Mouse (Mus musculus) cerebellum, postnatal 36 days (tissue): ENCODE results near the gene Mzf1.
"Not testable (repeated sequence)": the region's sequence is repeated elsewhere in the genome, so short reads cannot be mapped to it uniquely, and the experiment has no call there.

Experiments
- DNase-seq, 2 experiments: peaks; one replicate each; pipeline ENCODE4 v3.0.0; 2021 to 2022; ENCODE audit warnings: mixed read lengths in 2 of 2

Gene Mzf1

GRCm38 (mm10) chr7:13054287-13055010 is at the start of gene Mzf1:
Gene Mzf1, minus strand, starts transcription at chr7:13054764.
- peak; percentile 95 for DNase-seq

- no peak for DNase-seq
Observed at GRCm38 (mm10) chr7:13095073-13095472, 40.5 kb upstream of the Mzf1 start, which contains the start of gene Vmn1r85. Gene Vmn1r85, minus strand, starts transcription at chr7:13095173.

- DNase-seq = no peak
Observed at GRCm38 (mm10) chr7:13072293-13072692, 17.7 kb upstream of the Mzf1 start.

GRCm38 (mm10) chr7:13063399-13063798 is 8.8 kb upstream of the Mzf1 start:
- not testable (repeated sequence) for DNase-seq

GRCm38 (mm10) chr7:13059536-13059935 is 5.0 kb upstream of the Mzf1 start:
- no peak for DNase-seq

GRCm38 (mm10) chr7:13056913-13057700 is 2.5 kb upstream of the Mzf1 start:
- no peak for DNase-seq

GRCm38 (mm10) chr7:13053961-13054286 is 640 bp downstream of the Mzf1 start:
- no peak for DNase-seq

- no peak for DNase-seq
Observed at GRCm38 (mm10) chr7:13053501-13053900, 1.1 kb downstream of the Mzf1 start.

- no peak for DNase-seq
Observed at GRCm38 (mm10) chr7:13053001-13053400, 1.6 kb downstream of the Mzf1 start.

- DNase-seq = peak; percentile 49 to 69
Observed at GRCm38 (mm10) chr7:13046084-13046483, 8.5 kb downstream of the Mzf1 start.

GRCm38 (mm10) chr7:13044254-13044625 is 10.3 kb downstream of the Mzf1 start:
- DNase-seq = no peak

- peak; percentile 77 to 80 for DNase-seq
Observed at GRCm38 (mm10) chr7:13043445-13044253, 10.9 kb downstream of the Mzf1 start.

GRCm38 (mm10) chr7:13043120-13043444 is 11.5 kb downstream of the Mzf1 start:
- no peak for DNase-seq

GRCm38 (mm10) chr7:13042511-13042910 is 12.1 kb downstream of the Mzf1 start:
- DNase-seq = no peak

GRCm38 (mm10) chr7:13041256-13041655 is 13.3 kb downstream of the Mzf1 start:
- DNase-seq = no peak

GRCm38 (mm10) chr7:13039181-13039580 is 15.4 kb downstream of the Mzf1 start:
- DNase-seq = no peak

GRCm38 (mm10) chr7:13038621-13039169 is 15.9 kb downstream of the Mzf1 start:
- no peak for DNase-seq

- DNase-seq = peak; percentile 99 to 100
Observed at GRCm38 (mm10) chr7:13037901-13038555, 16.5 kb downstream of the Mzf1 start, which contains the start of gene Ube2m. Gene Ube2m, minus strand, starts transcription at chr7:13038275.

GRCm38 (mm10) chr7:13037366-13037765 is 17.2 kb downstream of the Mzf1 start:
- DNase-seq = no peak

GRCm38 (mm10) chr7:13036806-13037205 is 17.8 kb downstream of the Mzf1 start:
- no peak for DNase-seq

- peak in 1 of 2 experiments; percentile 36 for DNase-seq
Observed at GRCm38 (mm10) chr7:13035211-13035855, 19.2 kb downstream of the Mzf1 start.
